Mouse (Mus musculus): ENCODE data around the gene Hoxb2. TPM values are rescaled to one million over a fixed set of nuclear protein-coding genes. Genes with fewer than 3 reads are reported as not detected.

Gene Hoxb2
- not detected for total RNA-seq (2021)
- long read RNA-seq, experiment 1 = 0 reads
- long read RNA-seq, experiment 2 = 0 reads

DNA sequence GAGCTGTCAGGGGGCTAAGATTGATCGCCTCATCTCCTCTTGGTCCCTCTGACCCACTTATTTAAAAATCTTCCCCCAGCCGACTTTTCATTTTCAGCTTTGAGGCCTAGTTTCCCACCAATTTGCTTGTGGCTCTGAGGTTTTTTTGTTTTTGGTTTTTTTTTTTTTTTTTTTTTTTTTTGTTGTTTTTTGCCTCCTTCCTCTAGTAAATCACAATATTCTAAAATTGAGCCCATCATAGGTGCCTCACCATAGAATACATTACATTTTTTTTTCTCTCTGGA is at the start of gene Hoxb2:
TSS of gene Hoxb2 (plus strand) at position 185 of the 284 bp plus-strand sequence.
- TF ChIP-seq CTCF (IDR thresholded peaks at IDR 0.05) = no peak
- Histone ChIP-seq H3K27ac (no peak within 1 kb of the TSS), H3K4me3 (no peak within 1 kb of the TSS)
- no peak for DNase-seq (ENCODE audit: extremely low spot score in 1 of 2, low spot score in 2 of 2)
- intact Hi-C loops (cut with DNase I) = loop anchor here (5.0 kb wide), 2 partner anchors 33 to 338 kb away; partner anchors contain the start of gene Hoxb4

DNA sequence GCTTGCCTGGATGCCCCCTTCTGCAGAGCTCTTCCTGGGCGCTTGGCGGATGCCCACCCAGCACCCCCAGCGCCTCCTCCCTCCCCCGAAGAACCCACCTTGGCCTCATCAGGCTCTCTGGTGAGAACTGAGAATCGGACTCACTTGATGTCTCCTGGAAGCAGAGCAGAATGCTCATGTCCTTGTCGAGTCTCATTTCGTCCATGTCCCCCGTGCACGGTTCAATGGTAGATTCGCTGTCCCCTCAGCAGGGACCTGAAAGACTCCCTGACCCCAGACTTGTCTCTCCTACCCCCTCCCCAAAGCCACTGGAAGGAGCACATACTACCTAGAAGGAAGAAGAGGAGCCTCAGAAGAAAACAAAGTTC is 49.3 kb upstream of the Hoxb2 start:
- DNase-seq (ENCODE audit: extremely low spot score in 1 of 2, low spot score in 2 of 2) = no peak
- no peak for TF ChIP-seq CTCF (IDR thresholded peaks at IDR 0.05)
- intact Hi-C loops (cut with DNase I) = no loop called here
- Histone ChIP-seq H3K27ac (no peak overlapping the region), H3K4me3 (no peak overlapping the region)

DNA sequence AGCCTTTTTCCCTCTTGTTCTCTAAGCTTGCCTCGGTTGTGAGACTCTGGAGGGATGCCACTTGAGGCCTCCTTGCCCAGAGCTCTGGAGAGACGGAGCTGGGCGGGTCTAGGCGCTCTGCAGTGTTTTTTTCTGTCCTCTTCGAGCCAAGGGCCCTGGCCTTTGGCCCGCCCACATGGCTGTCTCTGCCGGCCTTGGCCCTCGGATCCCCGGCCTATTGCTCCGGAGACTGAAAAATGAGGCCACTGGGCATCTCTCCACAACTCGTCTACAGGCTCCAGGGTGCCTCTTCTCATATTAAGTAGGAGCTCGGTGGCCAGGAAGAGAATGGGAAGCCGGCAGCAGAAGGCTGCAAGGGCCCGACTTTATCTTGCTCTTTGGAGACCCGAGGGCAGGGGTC is 48.5 kb upstream of the Hoxb2 start:
- intact Hi-C loops (cut with DNase I) = no loop called here
- peak in 1 of 2 experiments; percentile 55 for DNase-seq (ENCODE audit: extremely low spot score in 1 of 2, low spot score in 2 of 2)
- no peak overlapping the region for H3K4me3 ChIP-seq
- no peak for TF ChIP-seq CTCF (IDR thresholded peaks at IDR 0.05)
- no peak overlapping the region for H3K27ac ChIP-seq

DNA sequence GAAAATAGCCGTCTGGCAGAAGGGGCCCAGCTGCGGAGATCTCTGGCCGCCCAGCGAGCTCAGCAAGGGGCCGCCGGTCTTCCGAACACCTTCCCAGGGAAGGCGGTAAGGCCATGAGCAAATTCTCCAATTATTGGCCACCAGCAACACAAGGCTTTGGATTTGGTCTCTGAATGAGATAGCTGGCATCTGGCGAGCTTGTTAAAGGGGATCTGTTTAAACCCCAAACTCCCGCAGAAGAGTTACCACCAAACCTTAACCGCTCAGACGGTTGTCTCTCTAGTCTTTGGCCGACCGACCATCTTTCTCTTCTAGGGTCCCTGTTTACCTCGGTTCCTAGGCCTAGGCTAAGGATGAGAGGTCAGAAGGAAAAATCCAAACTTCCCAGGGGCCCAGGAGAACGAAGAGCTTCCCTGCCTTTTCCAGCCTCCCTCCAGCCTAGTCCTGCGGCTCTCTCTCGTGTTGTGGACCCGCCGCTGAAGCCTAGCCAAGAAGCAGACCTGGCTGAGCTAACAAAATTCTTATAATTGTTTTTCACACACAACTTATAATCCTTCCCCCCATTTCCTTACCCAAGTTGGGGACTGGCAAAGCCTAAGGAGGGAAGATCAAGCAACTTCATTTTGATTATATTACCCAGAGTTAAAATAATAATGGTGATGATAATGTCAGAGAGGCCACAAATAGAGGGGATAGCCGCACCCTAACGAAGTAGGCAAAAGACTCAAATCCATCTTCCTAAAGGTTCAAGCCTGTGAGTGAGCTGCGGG is 47.8 kb upstream of the Hoxb2 start:
- TF ChIP-seq CTCF (IDR thresholded peaks at IDR 0.05) = no peak
- Histone ChIP-seq H3K4me3 (no peak overlapping the region), H3K27ac (no peak overlapping the region)
- no peak for DNase-seq (ENCODE audit: extremely low spot score in 1 of 2, low spot score in 2 of 2)
- intact Hi-C loops (cut with DNase I) = no loop called here

DNA sequence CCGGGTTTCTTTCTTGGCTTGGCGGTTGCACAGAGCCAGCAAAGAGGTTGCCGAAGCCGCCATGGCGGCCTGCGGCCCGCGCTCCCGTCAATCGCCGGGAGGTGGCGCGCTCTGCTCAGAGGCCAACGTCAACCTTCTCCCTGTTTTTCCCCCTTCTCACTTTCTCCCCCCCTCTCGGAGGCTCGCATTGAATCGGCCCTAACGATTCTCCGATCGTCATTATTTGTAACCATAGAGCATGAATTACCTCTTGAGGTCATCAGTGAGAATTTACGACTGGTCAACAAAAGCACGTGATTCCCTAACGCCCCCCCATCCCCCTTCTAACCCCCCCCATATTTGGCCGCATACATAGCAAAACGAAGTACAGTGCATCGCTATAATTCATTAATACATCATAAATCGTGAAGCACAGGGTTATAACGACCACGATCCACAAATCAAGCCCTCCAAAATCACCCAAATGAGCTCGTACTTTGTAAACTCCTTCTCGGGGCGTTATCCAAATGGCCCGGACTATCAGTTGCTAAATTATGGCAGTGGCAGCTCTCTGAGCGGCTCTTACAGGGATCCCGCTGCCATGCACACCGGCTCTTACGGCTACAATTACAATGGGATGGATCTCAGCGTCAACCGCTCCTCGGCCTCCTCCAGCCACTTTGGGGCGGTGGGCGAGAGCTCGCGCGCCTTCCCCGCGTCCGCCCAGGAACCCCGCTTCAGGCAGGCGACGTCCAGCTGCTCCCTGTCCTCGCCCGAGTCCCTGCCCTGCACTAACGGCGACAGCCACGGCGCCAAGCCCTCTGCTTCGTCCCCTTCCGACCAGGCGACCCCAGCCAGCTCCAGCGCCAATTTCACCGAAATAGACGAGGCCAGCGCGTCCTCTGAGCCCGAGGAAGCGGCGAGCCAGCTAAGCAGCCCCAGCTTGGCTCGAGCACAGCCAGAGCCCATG is 46.9 kb upstream of the Hoxb2 start, which contains the start of gene Hoxb5:
TSS of gene Hoxb5 (plus strand) at position 186 of the 949 bp plus-strand sequence.
- Histone ChIP-seq H3K27ac (no peak within 1 kb of the TSS), H3K4me3 (no peak within 1 kb of the TSS)
- intact Hi-C loops (cut with DNase I) = no loop called here
- TF ChIP-seq CTCF (IDR thresholded peaks at IDR 0.05) = peak; percentile 51
- peak in 1 of 2 experiments; percentile 33 for DNase-seq (ENCODE audit: extremely low spot score in 1 of 2, low spot score in 2 of 2)

DNA sequence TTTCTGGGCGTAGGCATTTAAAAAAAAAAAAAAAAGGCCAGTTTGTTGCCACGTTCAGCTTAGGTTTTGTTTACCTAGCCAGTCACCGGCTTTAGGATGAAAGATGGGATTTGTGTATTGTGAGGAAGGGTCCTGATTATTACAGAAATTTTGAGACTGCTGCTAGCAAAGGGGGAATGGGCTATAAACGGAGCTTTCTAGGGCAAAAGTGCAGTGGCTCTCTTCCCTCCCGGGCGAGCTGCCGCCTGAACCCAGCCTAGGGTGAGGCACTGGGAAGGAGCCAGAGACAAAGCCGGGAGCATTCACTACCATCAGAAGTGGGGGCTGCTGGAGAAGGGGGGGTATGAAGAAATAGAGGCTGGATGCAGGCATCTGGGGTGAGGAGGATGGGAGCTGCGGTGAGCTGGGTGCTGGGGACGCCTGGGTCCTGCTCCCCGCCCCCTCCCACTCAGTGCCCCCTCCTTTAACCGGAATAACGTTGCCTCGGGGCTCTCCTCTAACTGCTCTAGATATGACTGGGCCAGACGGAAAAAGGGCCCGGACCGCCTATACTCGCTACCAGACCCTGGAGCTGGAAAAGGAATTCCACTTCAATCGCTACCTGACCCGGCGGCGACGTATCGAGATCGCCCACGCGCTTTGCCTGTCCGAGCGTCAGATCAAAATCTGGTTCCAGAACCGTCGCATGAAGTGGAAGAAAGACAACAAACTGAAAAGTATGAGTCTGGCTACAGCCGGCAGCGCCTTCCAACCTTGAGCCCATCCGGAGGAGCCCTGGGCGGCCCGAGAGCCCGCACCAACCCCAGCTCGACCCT is 45.7 kb upstream of the Hoxb2 start:
- intact Hi-C loops (cut with DNase I) = no loop called here
- no peak overlapping the region for H3K27ac ChIP-seq

DNA sequence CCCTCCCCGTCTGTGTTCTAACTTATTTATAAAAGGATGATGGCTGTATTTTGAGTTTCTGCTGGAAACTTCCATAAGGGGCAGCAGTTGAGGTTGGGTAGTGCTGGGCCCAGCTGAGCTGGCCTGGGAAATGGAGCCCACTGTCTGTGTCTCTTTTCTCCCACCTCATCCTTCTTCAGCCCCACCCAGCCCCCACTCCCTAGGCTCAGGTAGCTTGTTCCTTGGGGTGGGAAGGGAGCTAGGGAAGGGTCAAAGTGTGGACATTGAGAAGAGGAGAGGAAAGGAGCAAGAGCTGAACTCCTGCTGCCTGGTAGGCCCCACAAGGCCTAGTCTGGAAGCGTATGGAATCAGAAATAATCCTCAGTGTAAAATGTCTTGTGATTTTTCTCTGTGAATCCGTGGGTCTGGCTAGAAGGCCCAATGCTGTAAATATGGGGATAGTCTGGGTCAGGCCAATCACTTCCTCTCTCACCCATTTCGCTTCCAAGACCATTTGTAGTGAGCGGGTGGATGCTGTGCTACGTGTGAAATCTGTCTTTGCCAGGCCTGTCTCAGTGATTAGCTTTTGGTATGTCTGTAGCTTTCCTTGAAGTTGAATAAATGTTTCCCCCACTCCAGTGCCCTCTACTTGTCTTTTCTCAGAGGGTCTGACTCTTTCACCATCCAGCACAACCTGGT is 44.7 kb upstream of the Hoxb2 start:
- no peak overlapping the region for H3K27ac ChIP-seq
- H3K4me3 ChIP-seq = no peak overlapping the region
- no peak for DNase-seq (ENCODE audit: extremely low spot score in 1 of 2, low spot score in 2 of 2)
- intact Hi-C loops (cut with DNase I) = no loop called here
- no peak for TF ChIP-seq CTCF (IDR thresholded peaks at IDR 0.05)

More for the DNA sequence above, 45.7 kb upstream of the Hoxb2 start:
- TF ChIP-seq CTCF (IDR thresholded peaks at IDR 0.05) = no peak
- H3K4me3 ChIP-seq = no peak overlapping the region
- no peak for DNase-seq (ENCODE audit: extremely low spot score in 1 of 2, low spot score in 2 of 2)

DNA sequence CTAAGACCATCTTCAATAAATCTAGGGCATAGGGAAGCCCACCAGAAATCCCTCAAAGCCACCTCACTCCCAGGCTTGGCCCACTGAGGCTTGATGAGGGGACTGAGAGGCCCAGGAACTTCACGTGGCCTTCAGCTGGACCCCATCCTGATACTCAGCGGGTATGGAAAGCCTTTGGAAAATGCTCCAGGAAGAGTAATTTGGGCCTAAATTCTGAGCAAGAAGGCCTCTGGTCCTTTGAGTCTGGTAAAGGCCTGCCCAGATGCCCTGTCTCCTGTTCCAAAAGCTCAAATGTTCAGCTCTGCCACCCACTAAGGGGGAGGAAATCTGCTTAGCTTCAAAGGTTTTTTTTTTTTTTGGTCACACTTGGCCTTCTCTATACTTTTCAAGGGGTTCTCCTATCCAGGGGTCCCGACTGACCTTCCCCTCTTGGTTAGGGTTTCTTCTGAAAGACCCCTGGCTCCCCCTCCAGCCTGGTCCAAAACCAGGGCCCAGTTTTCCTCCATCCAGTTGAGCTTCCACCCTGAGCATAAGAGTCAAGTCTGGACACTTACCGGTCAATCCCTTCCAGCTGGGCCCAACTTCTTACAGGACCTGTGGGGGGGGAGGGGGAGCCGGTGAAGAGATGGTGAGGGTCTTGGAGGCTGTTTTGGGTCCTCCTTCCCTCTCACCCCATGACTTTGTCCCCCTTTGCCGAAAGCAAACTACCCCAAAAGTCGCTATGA is 44.0 kb upstream of the Hoxb2 start:
- Histone ChIP-seq H3K4me3 (no peak overlapping the region), H3K27ac (no peak overlapping the region)
- DNase-seq (ENCODE audit: extremely low spot score in 1 of 2, low spot score in 2 of 2) = no peak
- no peak for TF ChIP-seq CTCF (IDR thresholded peaks at IDR 0.05)
- intact Hi-C loops (cut with DNase I) = no loop called here

DNA sequence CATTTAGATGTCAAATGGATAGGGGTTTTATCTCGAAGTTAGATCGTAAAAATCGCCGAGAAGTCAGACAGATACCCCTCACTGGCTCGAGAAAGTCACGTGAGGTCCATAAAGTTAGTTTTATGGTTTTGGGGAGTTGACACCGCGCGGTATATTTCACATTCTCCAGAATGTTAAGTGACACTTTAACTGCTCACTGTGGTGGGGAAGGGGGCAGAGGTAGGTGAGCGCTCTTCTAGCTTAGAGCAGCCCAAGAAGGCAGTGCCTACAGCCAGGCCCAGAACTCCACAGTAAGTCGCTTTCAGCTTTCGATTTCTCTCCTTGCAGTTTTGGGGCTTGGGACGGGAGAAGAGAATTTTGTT is 43.4 kb upstream of the Hoxb2 start:
- no peak for DNase-seq (ENCODE audit: extremely low spot score in 1 of 2, low spot score in 2 of 2)
- TF ChIP-seq CTCF (IDR thresholded peaks at IDR 0.05) = no peak
- Histone ChIP-seq H3K27ac (no peak overlapping the region), H3K4me3 (no peak overlapping the region)
- intact Hi-C loops (cut with DNase I) = no loop called here

DNA sequence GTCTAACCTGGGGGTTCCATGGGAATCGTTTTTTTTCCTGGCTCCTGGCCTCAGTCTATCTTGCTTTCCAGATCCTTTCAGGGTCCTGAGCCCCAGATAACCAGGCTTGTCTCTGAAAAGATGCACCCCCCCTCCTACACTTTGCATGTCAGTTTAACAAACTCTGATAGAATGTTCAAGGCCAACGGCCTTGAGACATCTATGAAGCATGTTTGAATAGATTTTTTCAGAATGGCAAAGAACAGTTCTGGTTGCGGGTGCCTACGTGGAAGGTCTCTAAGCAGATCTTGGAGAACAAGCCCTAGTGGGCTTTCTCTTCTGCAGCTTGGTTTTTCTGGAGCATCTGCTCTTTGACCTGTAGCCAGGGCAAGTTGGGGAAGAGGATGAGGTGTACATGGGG is 41.6 kb upstream of the Hoxb2 start:
- no peak overlapping the region for H3K27ac ChIP-seq
- no peak for DNase-seq (ENCODE audit: extremely low spot score in 1 of 2, low spot score in 2 of 2)
- no peak for TF ChIP-seq CTCF (IDR thresholded peaks at IDR 0.05)

DNA sequence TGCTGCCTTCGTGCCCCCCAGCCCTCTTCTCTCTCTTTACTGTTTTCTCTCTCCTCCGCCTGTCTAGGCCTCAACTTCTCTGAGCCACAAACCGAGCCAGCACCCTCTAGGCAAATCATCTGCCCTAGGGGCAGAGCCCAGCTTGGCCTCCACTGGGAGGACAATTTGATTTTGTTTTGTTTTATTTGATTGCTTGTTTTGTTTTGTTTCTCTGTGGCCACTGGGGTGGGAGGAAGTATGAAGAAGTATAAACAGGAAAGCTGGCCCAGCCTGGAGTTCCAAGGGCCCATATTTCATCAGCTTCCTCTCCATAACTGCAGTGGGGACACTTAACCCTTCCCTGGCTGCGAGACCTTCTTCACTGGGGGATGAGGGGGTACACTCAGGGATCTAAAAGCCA is 41.0 kb upstream of the Hoxb2 start:
- Histone ChIP-seq H3K27ac (no peak overlapping the region), H3K4me3 (no peak overlapping the region)
- no peak for DNase-seq (ENCODE audit: extremely low spot score in 1 of 2, low spot score in 2 of 2)
- intact Hi-C loops (cut with DNase I) = no loop called here
- TF ChIP-seq CTCF (IDR thresholded peaks at IDR 0.05) = no peak

More for the DNA sequence above, 41.6 kb upstream of the Hoxb2 start:
- intact Hi-C loops (cut with DNase I) = no loop called here
- H3K4me3 ChIP-seq = no peak overlapping the region
